Mouse (Mus musculus) heart, embryonic 13.5 days (tissue): Measurements from ENCODE around the gene Gpr152. TPM values are rescaled to one million over a fixed set of nuclear protein-coding genes. Genes with fewer than 3 reads are reported as not detected.
"Not testable (repeated sequence)": the region's sequence is repeated elsewhere in the genome, so short reads cannot be mapped to it uniquely, and the experiment has no call there.

ENCODE experiments used
- ATAC-seq: fragments of 200-750 bp; cut with Nextera tagmentation; 2 replicates; pipeline ENCODE4 v1.8.0; 2017; ENCODE audit warnings: moderate TSS enrichment; ENCODE audit not compliant: insufficient number of reproducible peaks, low FRiP score, low TSS enrichment; ENCODE audit errors: extremely low read depth
- H3K27ac ChIP-seq: fragments of 300-500 bp; sonication (generic); replicated peaks from 2 replicates; pipeline ENCODE4 v1.5.1; 2015; ENCODE audit warnings: moderate library complexity, mild to moderate bottlenecking, inconsistent platforms
- H3K27me3 ChIP-seq: fragments of 300-500 bp; sonication (generic); replicated peaks from 2 replicates; pipeline ENCODE4 v1.6.1; 2015; ENCODE audit warnings: mild to moderate bottlenecking, inconsistent platforms
- H3K36me3 ChIP-seq: fragments of 300-500 bp; sonication (generic); 2 replicates; pipeline ENCODE4 v1.6.1; 2015; ENCODE audit warnings: mild to moderate bottlenecking, inconsistent platforms
- H3K4me1 ChIP-seq: fragments of 300-500 bp; sonication (generic); 2 replicates; pipeline ENCODE4 v1.6.1; 2015; ENCODE audit warnings: inconsistent platforms
- H3K4me2 ChIP-seq: fragments of 300-500 bp; sonication (generic); 2 replicates; pipeline ENCODE4 v1.6.1; 2015; ENCODE audit warnings: inconsistent platforms, mild to moderate bottlenecking, moderate library complexity
- H3K4me3 ChIP-seq: fragments of 300-500 bp; sonication (generic); 2 replicates; pipeline ENCODE4 v1.5.1; 2015; ENCODE audit warnings: moderate library complexity, mild to moderate bottlenecking, inconsistent platforms
- H3K9ac ChIP-seq: fragments of 300-500 bp; sonication (generic); 2 replicates; pipeline ENCODE4 v1.6.1; 2015; ENCODE audit warnings: inconsistent platforms, mild to moderate bottlenecking, moderate library complexity
- H3K9me3 ChIP-seq: fragments of 300-500 bp; sonication (generic); 2 replicates; pipeline ENCODE4 v1.6.1; 2016; ENCODE audit warnings: inconsistent platforms
- WGBS: fragments of 180-500 bp; shearing (Covaris S2); methylation state at CpG from one replicate; pipeline ENCODE4 v1.1.7; 2015; ENCODE audit warnings: mixed read lengths; 5-methylcytosine and 5-hydroxymethylcytosine counted together
- polyA plus RNA-seq: library from polyadenylated mRNA; unstranded; fragments of >200 nt; fragmentation: Nextera tagmentation; extraction: Ambion mirVana; gene quantifications from 2 replicates; pipeline ENCODE4 v1.2.1, GENCODE M21; 2015

Gene Gpr152
- polyA plus RNA-seq, 1 experiment from 2014 or later = not detected

- Histone ChIP-seq H3K27me3 (peaks cover 3% of the 10 kb centered on the region; the same call in 1 of the 2 replicates), H3K36me3 (peaks cover 57% of the 10 kb centered on the region), H3K9me3 (no peaks in the 10 kb centered on the region), H3K9ac (no peak overlapping the region), H3K4me3 (no peak overlapping the region), H3K27ac (no peak overlapping the region), H3K4me1 (peaks cover 20% of the 10 kb centered on the region), H3K4me2 (no peak overlapping the region)
- 87% methylated on average over 2 of the region's 2 CpGs for WGBS
- ATAC-seq = no peak
These were observed 7.8 kb upstream of the Gpr152 start for GRCm38 (mm10) chr19:4131768-4132167.

DNA sequence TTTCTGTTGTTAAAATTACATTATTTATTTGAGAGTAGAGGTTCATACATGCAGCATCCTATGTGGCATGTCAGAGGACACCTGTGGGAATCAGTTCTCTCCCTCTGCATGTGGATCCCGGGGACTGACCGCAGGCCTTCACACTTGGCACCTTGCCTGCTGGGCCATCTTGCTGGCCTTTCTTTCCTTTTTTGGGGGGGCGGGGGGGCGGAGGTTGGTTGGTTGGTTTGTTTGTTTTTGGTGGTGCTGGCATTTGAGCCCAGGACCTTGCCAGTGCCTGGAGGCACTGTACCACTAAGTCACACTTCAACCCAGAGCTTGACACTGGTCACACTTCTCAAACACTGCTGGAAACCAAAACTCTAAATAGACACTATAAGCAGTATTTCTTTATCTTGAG lies 5.2 kb upstream of the Gpr152 start:
- ATAC-seq = no peak
- 81% methylated on average over 4 of the region's 4 CpGs for WGBS
- peaks cover 37% of the 10 kb centered on the region for H3K36me3 ChIP-seq
- H3K9ac ChIP-seq = no peak overlapping the region
- peaks cover 11% of the 10 kb centered on the region for H3K4me1 ChIP-seq
- H3K27me3 ChIP-seq = peaks cover 17% of the 10 kb centered on the region; the same call in 1 of the 2 replicates
- no peaks in the 10 kb centered on the region for H3K9me3 ChIP-seq
- no peak overlapping the region for H3K4me2 ChIP-seq
- H3K27ac ChIP-seq = no peak overlapping the region
- no peak overlapping the region for H3K4me3 ChIP-seq

DNA sequence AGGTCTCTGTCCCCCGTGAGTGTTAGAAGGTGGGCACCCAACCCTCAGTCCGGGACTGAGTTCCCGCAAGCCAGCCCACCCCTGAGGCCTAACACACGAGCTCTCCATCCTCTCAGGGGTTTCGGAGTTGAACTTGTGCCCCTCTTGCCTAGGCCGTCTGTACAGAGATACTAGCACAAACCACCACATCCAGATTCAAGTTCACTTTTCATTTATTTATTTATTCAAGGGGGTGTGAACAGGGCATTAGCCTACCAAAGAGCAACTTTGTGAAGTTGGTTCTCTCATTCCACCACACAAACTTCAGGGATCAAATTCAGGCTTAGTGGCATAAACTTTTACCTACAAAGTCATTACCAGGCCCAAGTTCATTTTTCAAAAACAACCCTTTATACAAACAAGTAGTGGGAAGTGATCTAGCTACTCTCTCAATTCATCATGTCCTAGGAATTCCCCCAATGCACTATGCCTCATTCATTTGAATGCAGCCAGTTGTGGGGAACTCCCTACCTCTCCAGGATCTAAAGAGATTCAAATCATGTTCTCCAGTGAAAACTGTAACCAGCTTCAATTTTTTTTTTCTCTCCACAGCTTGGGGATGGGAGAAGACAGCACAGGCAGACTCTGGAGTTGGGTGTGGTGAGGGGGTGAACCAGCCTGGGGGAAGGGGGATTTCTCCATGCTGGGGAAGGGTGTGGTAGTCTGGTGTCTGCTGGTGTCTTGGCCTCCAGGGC lies 4.2 kb upstream of the Gpr152 start:
- not testable (repeated sequence) for H3K4me1 ChIP-seq, H3K4me3 ChIP-seq, H3K27ac ChIP-seq, H3K9me3 ChIP-seq, H3K4me2 ChIP-seq, ATAC-seq, H3K9ac ChIP-seq
- WGBS = 83% methylated on average over 6 of the region's 6 CpGs
- Histone ChIP-seq H3K27me3 (peaks cover 19% of the 10 kb centered on the region; the same call in 1 of the 2 replicates), H3K36me3 (peaks cover 28% of the 10 kb centered on the region)

- 15% methylated on average over 8 of the region's 8 CpGs for WGBS
- not testable (repeated sequence) for ATAC-seq, H3K4me3 ChIP-seq, H3K27ac ChIP-seq, H3K9ac ChIP-seq, H3K4me2 ChIP-seq, H3K4me1 ChIP-seq, H3K9me3 ChIP-seq
- H3K36me3 ChIP-seq = peaks cover 26% of the 10 kb centered on the region
- H3K27me3 ChIP-seq = peaks cover 19% of the 10 kb centered on the region; the same call in 1 of the 2 replicates
These were observed 3.6 kb upstream of the Gpr152 start for GRCm38 (mm10) chr19:4135963-4136345.

DNA sequence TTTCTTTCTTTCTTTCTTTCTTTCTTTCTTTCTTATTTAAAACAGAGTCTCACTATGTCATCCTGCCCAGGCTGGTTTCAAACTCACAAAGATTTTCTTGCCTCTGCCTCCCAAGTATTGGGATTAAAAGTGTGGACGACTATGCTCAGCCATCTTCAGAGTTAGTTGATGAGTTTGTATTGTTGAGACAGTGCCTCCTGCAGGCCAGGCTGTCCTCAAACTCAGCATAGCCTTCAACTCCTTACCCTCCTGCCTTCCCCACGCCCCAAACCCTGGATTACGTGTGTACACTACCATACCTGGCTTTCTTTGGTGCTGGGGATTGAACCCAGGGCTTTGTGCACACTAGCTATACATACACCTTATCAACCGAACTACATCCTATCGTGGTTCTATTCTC lies 3.1 kb upstream of the Gpr152 start:
- no peak for ATAC-seq
- H3K36me3 ChIP-seq = peaks cover 21% of the 10 kb centered on the region
- no peaks in the 10 kb centered on the region for H3K9me3 ChIP-seq
- no peak overlapping the region for H3K4me2 ChIP-seq
- H3K4me3 ChIP-seq = no peak overlapping the region
- WGBS = 70% methylated on average over 5 of the region's 5 CpGs
- no peak overlapping the region for H3K27ac ChIP-seq
- H3K4me1 ChIP-seq = 0 out of 2 replicates have a peak, but pooled peaks cover 3% of the 10 kb centered on the region
- peaks cover 19% of the 10 kb centered on the region; the same call in 1 of the 2 replicates for H3K27me3 ChIP-seq
- H3K9ac ChIP-seq = no peak overlapping the region

DNA sequence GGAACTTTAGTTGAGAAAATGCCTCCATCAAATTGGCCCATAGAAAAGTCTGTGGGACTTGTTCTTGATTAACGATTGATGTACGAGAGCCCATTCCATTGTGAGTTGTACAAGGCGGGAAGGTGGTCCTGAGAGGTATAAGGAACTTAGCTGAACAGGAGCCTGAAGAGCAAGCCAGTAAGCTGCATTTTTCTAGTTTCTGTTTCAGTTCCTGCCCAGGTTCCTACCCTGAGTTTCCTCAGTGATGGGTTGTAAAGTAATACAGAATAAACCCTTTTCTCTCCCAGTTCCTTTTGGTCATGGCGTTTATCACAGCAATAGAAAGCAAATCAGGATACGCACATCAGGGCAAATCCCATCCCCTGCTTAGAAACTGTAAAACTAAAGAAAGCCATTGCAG lies 1.7 kb upstream of the Gpr152 start:
- Histone ChIP-seq H3K27me3 (peaks cover 19% of the 10 kb centered on the region; the same call in 1 of the 2 replicates), H3K4me2 (no peak overlapping the region), H3K9me3 (no peaks in the 10 kb centered on the region), H3K36me3 (peaks cover 7% of the 10 kb centered on the region), H3K9ac (no peak overlapping the region), H3K4me3 (no peak overlapping the region), H3K27ac (no peak overlapping the region), H3K4me1 (0 out of 2 replicates have a peak, but pooled peaks cover 3% of the 10 kb centered on the region)
- 79% methylated on average over 5 of the region's 5 CpGs for WGBS
- no peak for ATAC-seq

GRCm38 (mm10) chr19:4140147-4140546 lies 560 bp downstream of the Gpr152 start:
- no peaks in the 10 kb centered on the region for H3K9me3 ChIP-seq
- no peak for ATAC-seq
- H3K4me3 ChIP-seq = no peak overlapping the region
- WGBS = 71% methylated on average over 6 of the region's 6 CpGs
- no peaks in the 10 kb centered on the region for H3K36me3 ChIP-seq
- no peak overlapping the region for H3K4me2 ChIP-seq
- H3K9ac ChIP-seq = no peak overlapping the region; the same call in none of the 2 replicates
- peaks cover 19% of the 10 kb centered on the region; the same call in 1 of the 2 replicates for H3K27me3 ChIP-seq
- H3K27ac ChIP-seq = no peak overlapping the region
- 0 out of 2 replicates have a peak, but pooled peaks cover 3% of the 10 kb centered on the region for H3K4me1 ChIP-seq

DNA sequence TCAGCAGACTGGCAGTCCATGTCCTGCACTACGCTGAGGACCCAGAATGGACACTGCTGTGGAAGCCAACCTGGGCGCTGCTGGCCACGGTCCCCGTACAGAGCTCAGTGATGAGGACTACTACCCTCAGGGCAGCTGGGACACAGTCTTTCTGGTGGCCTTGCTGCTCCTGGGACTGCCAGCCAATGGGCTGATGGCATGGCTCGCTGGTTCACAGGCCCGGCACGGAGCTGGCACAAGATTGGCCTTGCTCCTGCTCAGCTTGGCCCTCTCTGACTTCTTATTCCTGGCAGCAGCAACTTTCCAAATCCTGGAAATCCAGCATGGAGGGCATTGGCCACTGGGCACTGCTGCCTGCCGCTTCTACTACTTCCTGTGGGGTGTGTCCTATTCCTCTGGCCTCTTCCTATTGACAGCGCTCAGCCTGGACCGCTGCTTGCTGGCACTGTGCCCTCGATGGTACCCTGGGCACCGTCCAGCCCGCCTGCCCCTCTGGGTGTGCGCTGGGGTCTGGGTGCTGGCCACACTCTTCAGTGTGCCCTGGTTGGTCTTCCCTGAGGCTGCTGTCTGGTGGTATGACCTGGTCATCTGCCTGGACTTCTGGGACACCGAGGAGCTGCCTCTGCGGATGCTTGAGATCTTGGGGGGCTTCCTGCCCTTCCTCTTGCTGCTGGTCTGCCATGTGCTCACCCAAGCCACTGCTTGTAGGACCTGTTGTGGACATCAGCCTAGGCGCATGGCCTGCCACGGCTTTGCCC lies 3.0 kb downstream of the Gpr152 start:
- Histone ChIP-seq H3K4me2 (no peak overlapping the region), H3K9ac (no peak overlapping the region), H3K36me3 (no peaks in the 10 kb centered on the region), H3K27me3 (0 out of 2 replicates have a peak, but pooled peaks cover 9% of the 10 kb centered on the region), H3K4me3 (no peak overlapping the region), H3K4me1 (peaks cover 3% of the 10 kb centered on the region; the same call in 1 of the 2 replicates), H3K27ac (no peak overlapping the region), H3K9me3 (peaks cover 5% of the 10 kb centered on the region; the same call in 1 of the 2 replicates)
- 85% methylated on average over 18 of the region's 18 CpGs for WGBS
- ATAC-seq = no peak

GRCm38 (mm10) chr19:4143759-4144268 lies 4.2 kb downstream of the Gpr152 start, which contains the start of gene Cabp4:
TSS of gene Cabp4 (minus strand) at chr19:4144033.
- ATAC-seq = no peak
- peaks cover 5% of the 10 kb centered on the region; the same call in 1 of the 2 replicates for H3K9me3 ChIP-seq
- WGBS = 67% methylated on average over 7 of the region's 7 CpGs
- no peak within 1 kb of the TSS for H3K27ac ChIP-seq
- no peak within 1 kb of the TSS for H3K4me2 ChIP-seq
- H3K4me3 ChIP-seq = no peak within 1 kb of the TSS
- 0 out of 2 replicates have a peak, but pooled peaks cover 4% of the 10 kb centered on the region for H3K27me3 ChIP-seq
- H3K36me3 ChIP-seq = no peaks in the 10 kb centered on the region
- no peak within 1 kb of the TSS for H3K9ac ChIP-seq
- H3K4me1 ChIP-seq = peaks cover 8% of the 10 kb centered on the region

- Histone ChIP-seq H3K9ac (no peak overlapping the region), H3K27ac (no peak overlapping the region), H3K4me3 (no peak overlapping the region), H3K4me2 (no peak overlapping the region), H3K36me3 (peaks cover 1% of the 10 kb centered on the region), H3K4me1 (peaks cover 17% of the 10 kb centered on the region), H3K9me3 (peaks cover 5% of the 10 kb centered on the region; the same call in 1 of the 2 replicates), H3K27me3 (no peaks in the 10 kb centered on the region)
- no peak for ATAC-seq
- 74% methylated on average over 16 of the region's 16 CpGs for WGBS
These were observed 5.2 kb downstream of the Gpr152 start for GRCm38 (mm10) chr19:4144550-4145498.
